Mouse (Mus musculus): ENCODE results near the gene Ablim1.

- TF ChIP-seq CTCF (IDR thresholded peaks at IDR 0.05; ENCODE audit: low read depth, low read length) (no peak), POLR2A (IDR thresholded peaks at IDR 0.05; ENCODE audit: extremely low read depth, insufficient read depth, low read length) (no peak)
These were observed 7.8 kb upstream of the Ablim1 start for GRCm38 (mm10) chr19:57322491-57322890.

All from liver, adult 2 months (tissue).